Mouse (Mus musculus) embryo, embryonic 11 days (tissue): ENCODE results near the gene Slc17a9.
"Not testable (repeated sequence)": the region's sequence is repeated elsewhere in the genome, so short reads cannot be mapped to it uniquely, and the experiment has no call there.

ENCODE experiments used
- DNase-seq: peaks from one replicate; pipeline ENCODE4 v3.0.0-alpha.2; 2015

Gene Slc17a9

GRCm38 (mm10) chr2:180710276-180711155, 14.5 kb upstream of the Slc17a9 start:
- no peak for DNase-seq

GRCm38 (mm10) chr2:180711527-180711926, 13.5 kb upstream of the Slc17a9 start:
- DNase-seq = no peak

DNA sequence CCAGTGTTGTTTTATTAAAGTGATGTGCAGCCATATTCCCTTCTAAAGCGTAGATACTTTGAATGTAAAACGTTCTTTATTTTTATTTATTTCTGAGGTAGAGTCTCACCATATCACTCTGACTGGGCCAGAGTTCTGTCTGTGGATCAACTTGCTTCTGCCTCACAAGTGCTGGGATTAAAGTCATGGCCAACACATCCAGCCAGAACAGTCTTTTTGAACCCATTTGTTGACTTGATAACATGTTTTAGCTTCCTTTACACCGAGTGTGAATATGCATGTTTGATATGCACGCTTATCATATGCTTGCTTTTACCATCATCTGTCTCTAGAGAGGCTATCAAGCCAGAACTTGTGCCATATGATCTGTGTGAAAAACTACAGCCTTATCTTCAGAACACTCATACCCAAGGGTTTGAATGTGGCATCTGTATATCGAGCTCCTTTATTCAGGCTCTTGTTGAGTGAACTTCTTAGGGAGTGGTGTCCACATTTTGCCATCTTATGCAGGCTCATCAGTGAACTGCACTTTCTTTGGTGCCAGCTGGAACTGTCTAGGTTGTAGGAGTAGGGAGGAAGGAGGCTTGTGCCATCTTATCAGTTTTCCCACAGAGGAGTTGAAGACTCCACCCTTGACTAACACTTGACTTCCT, 12.9 kb upstream of the Slc17a9 start:
- no peak for DNase-seq

DNA sequence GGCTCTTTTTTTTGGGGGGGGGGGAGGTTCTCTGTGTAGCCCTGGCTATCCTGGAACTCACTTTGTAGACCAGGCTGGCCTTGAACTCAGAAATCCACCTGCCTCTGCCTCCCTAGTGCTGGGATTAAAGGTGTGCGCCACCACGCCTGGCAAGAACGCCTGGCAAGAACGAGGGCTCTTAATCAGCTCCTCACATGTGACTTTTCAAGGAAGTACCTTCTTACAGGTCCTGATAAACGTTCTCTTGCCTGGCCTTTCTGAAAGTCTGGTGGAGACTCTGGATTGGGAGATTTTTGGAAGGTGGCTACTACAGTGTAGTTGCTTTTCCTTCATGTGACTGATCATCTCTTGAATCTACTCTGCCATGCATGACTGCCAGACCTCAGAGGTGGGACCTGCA, 2.3 kb upstream of the Slc17a9 start:
- DNase-seq = not testable (repeated sequence)

DNA sequence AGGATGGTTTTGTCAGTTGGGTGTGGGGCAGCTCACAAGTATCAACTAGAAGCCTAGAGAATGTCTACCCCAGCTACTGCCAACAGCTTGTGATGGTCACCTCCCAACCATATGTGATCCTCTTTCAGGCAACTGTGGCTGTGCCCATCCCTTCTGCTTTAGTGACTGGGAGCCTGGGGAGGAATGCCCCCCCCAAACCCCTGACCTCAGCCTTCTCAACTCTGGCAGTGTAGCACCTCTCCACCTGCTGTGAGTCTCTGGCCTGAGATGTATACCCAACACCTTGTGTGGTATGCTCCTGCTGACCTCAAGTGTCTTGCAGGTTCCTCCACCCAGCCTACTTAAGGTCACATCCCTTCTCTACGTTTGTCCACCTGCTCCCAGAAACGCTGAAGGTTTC, 1.2 kb upstream of the Slc17a9 start:
- DNase-seq = no peak

- no peak for DNase-seq
Observed at GRCm38 (mm10) chr2:180725414-180725778, 333 bp downstream of the Slc17a9 start.

DNA sequence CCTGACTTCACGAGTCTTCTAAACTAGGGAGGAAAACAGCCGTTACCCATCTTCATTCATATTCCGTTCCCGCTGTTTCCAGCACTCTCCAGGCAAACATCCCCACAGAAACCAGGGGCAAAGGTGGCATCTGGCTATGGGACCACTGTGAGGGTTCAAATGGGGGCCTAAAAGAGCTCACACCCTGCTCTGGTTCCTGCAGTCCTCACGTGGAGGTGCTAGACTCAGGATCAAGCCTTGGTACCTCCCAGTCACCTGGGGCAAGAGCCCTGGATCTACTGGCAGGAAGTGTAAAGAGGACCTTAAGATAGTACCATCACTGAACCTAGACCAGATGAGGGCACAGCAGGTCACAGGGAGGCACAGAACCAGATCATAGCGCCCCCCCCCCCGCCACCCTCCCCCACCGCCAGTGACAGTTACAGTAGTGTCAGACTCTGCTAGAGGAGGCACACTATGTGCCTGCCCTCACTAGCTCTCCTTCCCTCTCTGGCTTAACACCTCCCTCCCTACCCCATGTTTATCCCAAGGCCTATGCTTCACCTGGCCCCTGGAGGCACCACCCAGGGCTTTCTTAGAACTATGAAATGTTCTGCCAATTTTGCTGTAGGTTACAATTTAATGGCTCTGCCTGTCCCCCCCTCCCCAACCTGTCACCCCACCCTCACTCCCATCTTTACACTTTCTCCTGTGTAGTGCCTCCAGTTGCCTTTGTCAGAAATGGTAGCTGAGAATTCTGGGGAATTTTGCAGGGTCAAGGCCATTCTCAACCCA, 980 bp downstream of the Slc17a9 start:
- DNase-seq = no peak

- no peak for DNase-seq
Observed at GRCm38 (mm10) chr2:180726658-180727442, 1.8 kb downstream of the Slc17a9 start.

- no peak for DNase-seq
Observed at GRCm38 (mm10) chr2:180727613-180728021, 2.6 kb downstream of the Slc17a9 start.

DNA sequence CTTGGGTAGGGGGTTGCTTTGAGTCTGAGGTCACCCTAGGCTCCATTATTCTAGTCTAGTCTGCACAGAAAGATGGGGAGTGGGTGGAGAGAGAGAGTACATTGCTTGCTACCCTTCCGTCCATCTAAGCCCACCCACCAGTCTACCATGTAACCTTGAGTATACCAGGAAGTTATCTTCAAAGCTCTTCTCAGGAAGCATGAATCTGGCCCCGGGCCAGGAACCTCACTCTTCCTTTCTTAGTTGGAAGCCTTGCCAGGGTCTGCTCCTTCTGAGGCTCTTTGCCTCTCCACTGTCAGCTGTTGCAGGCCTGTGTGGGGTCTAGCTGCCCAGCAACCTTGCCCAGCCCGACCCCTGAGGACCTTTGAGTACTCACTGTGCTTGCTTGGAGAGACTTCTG, 6.0 kb downstream of the Slc17a9 start:
- no peak for DNase-seq

DNA sequence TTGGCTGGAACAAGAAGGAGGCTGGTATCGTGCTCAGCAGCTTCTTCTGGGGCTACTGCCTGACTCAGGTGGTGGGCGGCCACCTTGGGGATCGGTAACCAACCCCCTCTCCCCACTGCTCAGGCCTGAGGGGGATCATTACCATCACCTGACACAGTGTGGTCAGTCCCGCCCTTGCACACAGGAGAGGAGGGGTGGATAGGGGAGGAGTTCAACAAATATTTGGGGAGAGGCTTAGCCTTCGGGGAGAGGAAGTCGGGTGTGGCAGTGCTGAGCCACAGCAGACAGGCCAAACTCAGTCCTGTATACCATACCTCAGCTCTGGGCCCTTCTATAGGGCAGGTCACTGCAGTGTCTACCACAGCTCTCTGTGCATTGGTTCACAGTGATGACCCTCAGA, 6.9 kb downstream of the Slc17a9 start:
- no peak for DNase-seq

- no peak for DNase-seq
Observed at GRCm38 (mm10) chr2:180735232-180735631, 10.2 kb downstream of the Slc17a9 start.

- no peak for DNase-seq
Observed at GRCm38 (mm10) chr2:180737984-180738383, 12.9 kb downstream of the Slc17a9 start.

- no peak for DNase-seq
Observed at GRCm38 (mm10) chr2:180740349-180740748, 15.3 kb downstream of the Slc17a9 start.

- no peak for DNase-seq
Observed at GRCm38 (mm10) chr2:180741421-180741820, 16.4 kb downstream of the Slc17a9 start.

DNA sequence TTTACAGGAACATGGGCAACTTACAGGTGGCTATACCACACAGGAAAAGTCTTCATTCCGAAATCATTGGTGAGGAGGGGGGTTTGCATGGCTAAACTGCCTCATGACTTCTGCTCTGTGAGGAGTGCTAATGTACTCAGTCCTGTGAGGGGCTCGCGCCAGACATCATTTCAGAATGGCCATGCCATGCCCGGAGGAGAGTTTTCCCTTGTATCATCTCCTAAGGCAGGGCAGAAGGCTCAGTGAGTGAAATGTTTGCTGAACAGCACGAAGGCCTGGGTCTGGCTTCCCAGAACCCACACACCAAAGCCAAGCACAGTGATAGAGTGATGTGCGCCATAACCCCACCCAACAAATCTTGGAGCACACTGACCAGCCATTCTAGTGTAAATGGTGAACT, 17.8 kb downstream of the Slc17a9 start:
- DNase-seq = no peak

- DNase-seq = no peak
Observed at GRCm38 (mm10) chr2:180743321-180743720, 18.3 kb downstream of the Slc17a9 start.

DNA sequence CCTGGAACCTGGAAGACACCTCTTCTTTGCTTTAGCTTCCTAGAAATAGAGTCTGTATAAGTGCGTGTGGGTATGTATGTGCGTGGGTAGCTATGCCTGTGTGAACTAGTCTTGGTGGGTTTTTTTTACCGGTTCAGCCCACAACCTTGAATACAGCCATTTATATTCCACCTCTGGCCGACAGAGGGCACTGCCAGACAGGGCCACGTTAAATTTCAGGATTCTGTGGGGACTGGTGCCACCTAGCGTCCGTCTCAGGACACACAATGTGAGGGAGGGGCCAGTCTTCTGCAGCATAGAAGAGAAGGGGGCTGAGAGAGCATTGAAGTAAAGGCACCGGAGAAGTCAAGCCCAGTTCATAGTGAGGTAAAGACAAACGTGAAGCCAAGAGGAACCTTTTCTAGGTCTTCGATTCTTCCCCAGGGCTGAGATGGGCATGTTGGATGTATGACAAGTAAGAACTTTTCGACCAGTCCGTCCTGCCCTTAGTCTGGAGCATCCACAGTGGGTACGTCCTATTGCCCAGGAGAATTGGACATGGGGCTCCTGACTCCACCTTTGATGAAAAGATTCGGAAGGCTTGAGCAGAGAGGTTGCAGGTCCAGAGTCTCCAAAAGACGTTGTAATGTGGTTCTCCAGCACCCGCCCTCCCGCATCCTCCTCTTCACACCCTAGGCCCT, 20.3 kb downstream of the Slc17a9 start:
- peak; percentile 85 for DNase-seq

GRCm38 (mm10) chr2:180746569-180747192, 21.6 kb downstream of the Slc17a9 start:
- DNase-seq = no peak

GRCm38 (mm10) chr2:180748904-180749303, 23.8 kb downstream of the Slc17a9 start:
- no peak for DNase-seq

DNA sequence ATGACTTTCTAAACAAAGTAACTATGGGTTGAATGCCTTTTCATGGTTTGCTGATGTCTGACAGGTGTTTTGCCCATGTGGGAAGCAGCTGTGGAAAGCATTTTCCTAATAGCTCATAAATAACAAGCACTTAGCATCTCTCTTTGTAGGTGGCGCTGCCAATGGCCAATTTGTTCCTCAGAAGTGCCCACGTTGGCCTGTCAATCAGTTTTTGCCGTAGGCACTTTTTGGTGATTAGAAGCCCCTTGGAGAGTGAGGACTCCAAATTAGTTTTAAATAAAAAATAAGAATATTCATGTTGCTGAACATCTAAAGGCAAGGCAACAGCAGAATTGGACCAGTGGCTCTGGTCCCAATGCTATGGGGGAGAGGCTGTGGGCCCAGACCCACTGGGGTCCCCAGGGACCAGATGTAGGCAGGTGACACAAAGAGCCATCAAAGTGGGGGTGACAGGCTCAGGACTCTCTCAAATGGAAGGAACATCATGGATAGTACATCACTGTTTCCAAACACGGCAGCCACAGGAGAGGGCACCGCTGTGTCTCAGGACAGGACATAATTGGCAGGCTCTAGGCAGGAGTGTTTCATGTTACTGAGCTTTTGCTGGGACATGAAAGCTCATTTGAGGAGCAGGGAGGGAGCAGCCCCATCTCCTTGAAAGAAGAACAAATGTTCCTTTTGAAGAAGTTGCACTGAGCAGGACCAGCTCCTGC, 30.1 kb downstream of the Slc17a9 start:
- no peak for DNase-seq
